Mouse (Mus musculus) heart, adult 2 months (tissue): ENCODE measurements around the gene Dbr1.

Experiments used
- CTCF ChIP-seq: fragments of 200-600 bp; IDR thresholded peaks from 2 replicates; pipeline ENCODE4 v1.8.1; 2022; ENCODE audit warnings: antibody characterized with exemption, mild to moderate bottlenecking, moderate library complexity
- POLR2A ChIP-seq: fragments of 200-500 bp; IDR thresholded peaks from 2 replicates; pipeline ENCODE4 v1.6.1; 2011; ENCODE audit warnings: mild to moderate bottlenecking, low read depth, low read length, control low read depth; ENCODE audit not compliant: insufficient read depth

DNA sequence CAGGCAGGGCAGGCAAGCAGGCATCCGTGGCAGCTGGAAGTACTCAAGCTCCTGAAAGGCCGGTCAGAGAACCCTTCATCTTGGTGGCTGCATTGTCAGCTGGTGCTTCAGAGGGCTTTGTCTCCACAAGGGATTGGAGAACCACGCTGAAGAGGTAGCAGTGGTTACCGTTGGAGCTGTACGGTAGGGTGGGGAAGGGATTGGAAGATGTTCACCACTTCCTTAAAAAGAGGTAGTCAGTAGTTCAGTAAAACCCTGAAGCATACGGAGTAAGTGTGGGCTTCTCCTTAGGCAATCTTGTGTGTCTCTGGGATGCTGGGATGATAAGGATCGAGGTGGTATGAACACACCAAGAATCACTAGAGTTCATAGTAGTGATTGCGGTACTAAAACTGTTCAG lies 15.5 kb downstream of the Dbr1 start:
- no peak for TF ChIP-seq POLR2A
- no peak for TF ChIP-seq CTCF
